Mouse (Mus musculus): Measurements from ENCODE around the gene Add3.
"Not testable (repeated sequence)": the region's sequence is repeated elsewhere in the genome, so short reads cannot be mapped to it uniquely, and the experiment has no call there.

Gene Add3

DNA sequence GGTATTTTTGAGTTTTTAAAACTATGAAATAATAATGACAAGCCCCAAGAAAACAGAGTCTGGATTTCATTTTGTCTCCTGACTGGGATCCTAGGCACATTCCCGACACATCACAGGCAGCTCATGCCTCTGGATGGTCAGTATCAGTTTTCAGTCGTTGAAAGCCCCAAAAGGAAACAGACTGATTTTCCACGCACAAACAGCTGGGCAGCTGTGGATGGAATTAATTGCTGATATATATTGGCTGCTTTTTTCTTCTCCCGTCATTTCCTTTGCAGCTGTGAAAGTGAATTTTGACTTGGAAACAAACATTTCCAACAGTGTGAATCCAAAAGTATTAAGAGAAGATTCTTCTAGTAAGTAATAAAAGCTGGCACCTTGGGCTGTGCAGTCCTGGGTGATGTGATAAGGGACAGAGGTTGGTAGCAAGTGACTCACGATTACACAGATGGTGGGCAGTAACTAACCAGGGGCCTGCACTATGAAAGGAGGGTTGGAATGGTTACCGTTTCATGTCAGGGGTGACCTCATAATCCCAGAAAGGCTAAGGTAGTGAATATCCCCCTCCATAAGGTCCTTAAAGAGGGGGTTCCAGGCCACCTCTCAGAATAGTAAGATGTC is 51.7 kb downstream of the Add3 start:
- DNase-seq (ENCODE audit: low spot score in 2 of 2), result no peak

DNA sequence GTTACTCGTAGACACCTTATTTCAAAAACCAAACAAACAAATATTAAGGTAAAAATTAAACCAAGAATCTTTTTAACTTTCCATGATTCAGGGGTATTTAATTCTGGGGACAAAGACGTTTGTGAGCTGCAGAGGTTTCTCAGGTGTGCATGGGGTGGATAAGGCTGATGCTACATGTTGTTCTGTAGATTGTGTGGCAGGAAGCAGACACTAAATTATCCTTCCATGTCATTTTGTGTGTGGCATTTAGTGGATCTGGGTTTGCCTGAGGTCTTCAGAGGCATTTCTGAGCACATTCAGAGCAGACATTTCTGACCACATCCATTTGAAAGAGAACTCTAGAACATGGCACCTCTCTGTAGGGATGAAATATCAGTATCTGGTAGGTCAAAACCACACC is 52.9 kb downstream of the Add3 start:
- no peak for DNase-seq (ENCODE audit: low spot score in 2 of 2)

DNA sequence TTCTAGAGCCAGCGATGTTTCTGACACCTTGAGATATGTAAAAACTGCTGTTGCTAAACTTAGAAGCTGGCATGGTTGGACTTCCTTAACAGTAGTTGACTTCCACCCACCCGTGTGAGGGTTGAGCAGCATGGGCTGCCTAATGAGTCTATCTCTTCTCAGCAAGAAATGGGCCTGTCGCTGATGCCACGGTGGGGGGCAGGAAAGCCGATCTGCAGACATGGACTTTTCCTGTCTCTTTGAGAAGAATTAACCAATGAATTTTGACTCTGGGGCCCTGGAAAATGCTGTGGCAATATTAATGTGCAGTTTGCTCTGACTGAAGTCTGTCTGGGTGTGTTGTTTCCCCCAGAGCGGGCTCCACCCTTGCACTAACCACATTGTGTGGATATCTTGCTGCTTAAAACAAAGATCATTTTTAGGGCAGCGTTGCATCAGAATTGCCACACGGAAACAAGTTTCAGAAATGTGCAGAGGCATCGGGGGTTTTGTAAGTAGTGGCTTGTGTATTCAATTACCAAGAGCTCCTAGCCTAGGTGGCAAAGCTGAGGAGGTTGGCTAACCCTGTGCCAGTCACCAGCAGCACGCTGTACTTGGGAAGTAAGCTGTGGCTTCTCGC is 53.8 kb downstream of the Add3 start:
- peak; percentile 64 for DNase-seq (ENCODE audit: low spot score in 2 of 2)

GRCm38 (mm10) chr19:53194751-53195520 is 54.7 kb downstream of the Add3 start:
- DNase-seq (ENCODE audit: low spot score in 2 of 2), result peak; percentile 44 to 58

- no peak for DNase-seq (ENCODE audit: low spot score in 2 of 2)
Measured at GRCm38 (mm10) chr19:53196961-53197360, 56.7 kb downstream of the Add3 start.

DNA sequence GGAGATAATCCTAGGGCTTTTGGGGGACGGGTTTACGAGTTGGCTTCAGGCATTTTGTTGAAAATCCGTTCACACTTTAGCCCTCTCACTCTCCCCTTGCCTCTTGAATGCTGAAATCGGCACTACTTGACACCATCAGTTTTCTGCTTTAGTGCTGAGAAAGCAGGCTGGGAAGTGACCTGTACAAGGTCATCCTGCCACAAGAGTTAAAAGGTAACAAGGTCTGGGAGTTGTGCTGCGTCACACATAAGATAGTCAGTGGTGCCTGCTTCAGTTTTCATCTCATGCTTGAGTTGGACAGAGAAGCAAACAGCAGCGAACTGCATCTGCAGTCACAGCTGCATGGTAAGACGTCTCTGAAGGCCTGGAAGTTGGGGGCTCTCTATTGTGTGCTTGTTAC is 57.5 kb downstream of the Add3 start:
- no peak for DNase-seq (ENCODE audit: low spot score in 2 of 2)

DNA sequence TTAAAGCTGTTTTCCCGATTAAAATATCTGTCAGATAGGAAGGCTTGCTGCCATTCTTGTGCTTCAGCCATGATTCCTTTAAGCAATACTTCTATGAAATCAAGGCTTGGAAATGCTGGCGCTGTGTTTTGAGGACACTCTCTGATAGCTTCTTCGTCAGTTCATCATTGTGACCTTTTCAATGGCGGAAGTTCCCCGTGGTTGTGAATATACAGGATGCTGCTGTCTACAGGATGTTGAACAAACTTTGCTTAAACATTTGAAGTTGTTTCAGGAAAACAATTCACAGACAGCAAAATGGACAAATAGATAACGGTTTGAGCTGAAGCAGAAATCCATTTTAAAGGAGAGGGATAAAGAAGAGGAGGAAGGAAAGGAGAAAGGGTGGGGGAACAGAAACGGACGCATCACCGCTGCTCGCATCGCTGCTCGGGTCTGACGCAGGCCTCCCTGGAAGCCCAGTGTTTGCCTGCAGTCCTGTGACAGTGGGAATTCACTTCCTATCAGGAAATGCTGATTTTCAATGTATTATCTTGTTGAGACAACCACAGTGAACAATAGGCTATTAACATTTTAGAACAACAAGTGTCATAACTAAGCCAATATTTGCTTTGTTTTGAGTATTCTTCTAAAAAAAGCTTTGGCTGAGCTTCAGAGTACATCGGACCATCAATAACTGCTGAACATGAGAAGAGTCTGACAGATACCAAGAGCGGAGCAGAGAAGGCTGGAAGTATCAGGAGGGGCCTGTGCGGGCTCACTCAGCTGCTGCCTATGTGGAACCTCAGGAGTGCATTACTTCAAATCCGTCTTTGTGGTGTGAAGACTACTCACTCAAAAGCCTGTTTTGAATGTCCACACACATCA is 58.7 kb downstream of the Add3 start:
- peak in 1 of 2 experiments; percentile 29 for DNase-seq (ENCODE audit: low spot score in 2 of 2)

GRCm38 (mm10) chr19:53199711-53200110 is 59.5 kb downstream of the Add3 start:
- no peak for DNase-seq (ENCODE audit: low spot score in 2 of 2)

DNA sequence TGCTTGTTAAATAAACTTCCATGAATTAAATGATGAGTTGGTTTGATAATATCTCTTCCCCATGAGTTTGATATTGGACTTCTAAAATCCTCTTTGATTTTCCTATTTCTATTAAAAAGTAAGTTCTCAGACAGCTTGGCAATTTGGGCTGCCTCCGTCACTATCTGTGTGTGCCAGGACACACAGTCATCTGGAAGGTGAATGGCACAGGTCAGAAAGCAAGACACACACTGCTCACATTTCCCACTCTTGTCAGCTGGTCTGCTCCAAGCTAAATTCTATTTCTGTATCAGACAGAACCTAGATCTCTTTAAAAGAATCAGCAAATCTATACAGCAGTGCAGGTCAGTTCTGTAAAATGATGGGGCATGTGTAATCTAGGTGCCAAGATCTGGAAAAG is 61.9 kb downstream of the Add3 start:
- DNase-seq (ENCODE audit: low spot score in 2 of 2), result no peak

DNA sequence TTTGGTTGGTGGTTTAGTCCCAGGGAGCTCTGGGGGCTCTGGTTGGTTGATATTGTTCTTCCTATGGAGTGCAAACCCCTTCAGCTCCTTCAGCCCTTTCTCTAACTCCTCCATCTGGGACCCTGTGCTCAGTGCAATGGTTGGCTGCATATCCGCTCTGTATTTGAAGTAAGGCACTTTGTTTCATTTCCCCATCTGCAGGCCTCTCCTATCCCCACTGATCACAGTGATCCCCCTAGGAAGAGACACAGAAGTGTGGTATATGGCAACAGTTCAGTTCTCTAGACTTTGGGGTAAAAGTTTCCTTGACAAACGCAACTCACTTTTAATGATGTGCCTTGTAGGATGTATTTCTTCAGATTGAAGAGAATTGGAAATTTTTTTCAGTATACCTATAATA is 66.7 kb downstream of the Add3 start:
- no peak for DNase-seq (ENCODE audit: low spot score in 2 of 2)

DNA sequence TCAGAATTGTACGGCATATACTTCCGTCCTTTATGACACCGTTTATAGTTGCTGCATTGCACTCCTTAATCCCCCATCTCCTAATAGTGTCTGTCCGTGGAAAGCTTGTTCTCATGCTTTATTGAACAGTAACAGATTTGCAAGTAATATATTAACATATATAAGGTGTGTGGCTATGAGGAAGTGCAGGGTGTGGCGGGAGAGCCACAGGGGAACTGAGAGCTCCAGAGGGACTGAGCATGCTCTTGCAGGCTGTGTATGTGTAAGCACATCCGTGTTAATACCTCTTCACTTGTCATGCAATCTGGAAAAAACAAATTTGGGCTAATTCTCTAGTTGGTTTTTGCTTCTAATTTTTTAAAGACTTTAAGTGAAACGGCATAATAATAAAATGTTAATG is 68.6 kb downstream of the Add3 start:
- DNase-seq (ENCODE audit: low spot score in 2 of 2), result no peak

DNA sequence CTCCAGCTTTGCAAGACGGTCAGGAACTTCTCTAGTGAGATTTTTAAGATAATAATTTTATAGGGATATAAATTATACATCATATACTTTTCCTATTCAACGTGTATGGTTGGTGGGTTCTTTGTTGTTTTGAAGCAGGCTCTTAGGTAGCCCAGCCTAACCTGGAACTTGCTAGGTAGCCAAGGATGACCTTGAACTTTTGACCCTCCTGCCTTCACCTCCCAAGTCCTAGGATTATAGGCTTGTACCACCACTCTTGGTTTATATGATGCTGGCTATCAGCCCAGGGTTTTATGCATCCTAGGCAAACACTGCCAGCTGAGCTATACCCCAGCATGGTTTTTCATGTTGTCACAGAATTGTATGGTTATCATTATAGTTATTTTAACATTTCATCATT is 70.0 kb downstream of the Add3 start:
- no peak for DNase-seq (ENCODE audit: low spot score in 2 of 2)

DNA sequence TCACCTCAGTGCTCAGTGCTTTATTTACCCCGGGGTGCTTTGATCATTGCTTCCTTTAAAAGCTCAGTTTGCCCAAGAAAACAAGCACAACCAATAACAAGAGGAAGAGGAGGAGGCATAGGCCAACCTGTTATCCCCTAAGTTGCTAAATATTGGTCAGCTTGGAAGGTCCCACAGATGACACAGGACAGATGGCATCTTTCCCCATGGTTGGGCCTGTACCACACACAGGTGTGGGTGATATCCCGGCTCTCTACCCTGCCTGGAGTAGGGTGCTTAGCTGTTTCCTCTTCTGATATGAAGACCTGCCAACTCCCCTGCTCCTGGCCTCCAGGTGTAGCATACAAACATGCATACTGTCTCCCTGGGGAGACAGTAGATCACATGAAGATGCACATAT is 75.1 kb downstream of the Add3 start:
- no peak for DNase-seq (ENCODE audit: low spot score in 2 of 2)

DNA sequence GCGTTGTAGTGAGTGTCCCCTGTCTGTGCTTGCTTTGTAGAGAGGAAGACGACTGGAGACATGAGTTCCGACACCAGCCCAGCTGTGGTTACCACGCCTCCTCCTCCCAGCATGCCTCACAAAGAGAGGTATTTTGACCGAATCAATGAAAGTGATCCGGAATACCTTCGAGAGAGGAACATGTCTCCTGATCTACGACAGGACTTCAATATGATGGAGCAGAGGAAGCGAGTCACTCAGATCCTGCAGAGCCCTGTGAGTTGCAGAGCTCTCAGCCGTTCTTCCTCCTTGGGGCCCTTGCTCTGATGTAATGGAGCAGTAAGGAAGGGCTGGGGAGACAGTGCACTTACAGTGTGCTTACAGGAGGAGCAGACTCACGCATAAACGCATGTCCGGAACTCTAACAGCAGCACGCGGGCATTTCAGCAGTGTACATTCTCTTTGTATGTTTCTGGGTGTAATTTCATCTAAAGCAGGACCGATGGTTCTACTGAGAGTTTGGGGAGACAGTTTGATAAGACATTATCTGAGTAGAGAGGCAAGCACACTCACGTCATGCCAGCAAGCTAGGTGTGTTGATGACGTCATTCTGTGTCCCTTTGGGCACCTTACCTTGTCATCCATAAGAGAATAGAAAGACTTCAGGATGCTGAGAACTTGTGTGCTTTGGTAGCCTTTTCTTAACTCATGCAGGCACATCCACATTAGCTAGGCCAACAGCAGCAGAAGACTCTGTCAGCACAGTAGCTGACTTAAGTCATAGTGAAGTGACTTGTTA is 76.7 kb downstream of the Add3 start:
- peak; percentile 5 to 25 for DNase-seq (ENCODE audit: low spot score in 2 of 2)

DNA sequence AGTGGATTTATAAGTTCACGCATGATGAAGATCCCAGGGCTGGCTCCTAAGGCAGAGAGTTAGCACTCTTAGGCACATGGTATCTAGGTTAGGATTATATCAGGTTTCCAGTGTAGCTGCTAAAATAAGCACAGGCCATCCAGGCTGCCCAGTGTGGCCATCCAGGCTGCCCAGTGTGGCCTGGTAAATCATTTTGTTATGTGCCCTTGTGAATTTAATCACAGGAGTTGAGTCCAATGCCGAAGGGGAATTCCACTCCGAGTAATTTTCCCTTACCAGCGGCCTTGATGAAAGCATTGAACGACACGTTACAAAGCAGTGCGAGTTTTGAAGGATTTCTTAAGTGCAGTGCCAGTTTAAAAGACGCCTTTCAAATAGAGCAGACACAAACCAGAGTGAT is 77.6 kb downstream of the Add3 start:
- DNase-seq (ENCODE audit: low spot score in 2 of 2), result no peak

GRCm38 (mm10) chr19:53219305-53219704 is 79.1 kb downstream of the Add3 start:
- DNase-seq (ENCODE audit: low spot score in 2 of 2), result peak in 1 of 2 experiments; percentile 20

DNA sequence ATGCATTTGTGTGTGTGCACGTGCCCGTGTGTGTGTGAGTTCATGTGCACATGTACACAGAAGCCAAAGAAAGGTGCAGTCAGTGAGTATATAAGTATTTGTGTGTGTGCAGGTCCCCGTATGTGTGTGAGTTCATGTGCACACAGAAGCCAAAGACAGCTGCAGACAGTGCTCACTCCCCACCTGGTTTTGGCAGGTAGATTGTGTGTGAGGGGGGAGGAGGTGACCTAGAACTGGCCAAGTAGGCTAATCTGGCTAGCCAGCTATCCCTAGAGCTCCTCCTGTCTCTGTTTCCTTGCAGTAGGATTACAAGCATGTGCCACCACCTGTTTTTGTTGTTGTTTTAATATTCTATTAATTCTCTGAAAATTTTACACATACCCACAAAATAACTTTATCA is 80.9 kb downstream of the Add3 start:
- DNase-seq (ENCODE audit: low spot score in 2 of 2), result no peak

DNA sequence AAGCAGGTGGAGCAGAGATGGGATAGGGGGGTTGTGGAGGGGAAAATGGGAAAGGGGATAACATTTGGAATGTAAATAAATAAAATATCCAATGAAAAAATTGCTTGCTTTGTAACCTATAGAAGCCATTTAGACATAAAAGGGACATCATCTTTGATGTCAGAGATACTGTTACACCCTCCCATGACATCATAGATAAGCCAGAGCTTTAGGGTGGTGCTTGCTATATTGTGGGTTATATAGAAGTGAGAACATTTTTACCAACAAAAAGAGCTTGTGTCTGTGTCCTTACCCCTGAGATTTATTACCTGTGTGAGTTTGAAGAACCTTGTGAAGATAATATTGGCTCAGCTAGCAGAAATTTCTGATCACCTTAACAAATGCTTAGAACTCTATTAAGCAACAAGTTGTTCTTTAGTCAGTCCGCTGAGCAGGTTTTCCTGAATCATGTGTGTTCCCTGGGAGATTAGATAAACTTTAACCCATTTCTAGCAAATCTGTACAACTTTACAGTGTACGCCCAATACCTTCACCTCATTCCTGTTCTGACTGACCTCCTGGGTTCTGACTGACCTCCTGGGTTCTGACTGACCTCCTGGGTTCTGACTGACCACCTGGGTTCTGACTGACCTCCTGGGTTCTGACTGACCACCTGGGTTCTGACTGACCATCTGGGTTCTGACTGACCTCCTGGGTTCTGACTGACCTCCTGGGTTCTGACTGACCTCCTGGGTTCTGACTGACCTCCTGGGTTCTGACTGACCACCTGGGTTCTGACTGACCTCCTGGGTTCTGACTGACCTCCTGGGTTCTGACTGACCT is 85.2 kb downstream of the Add3 start:
- not testable (repeated sequence) for DNase-seq (ENCODE audit: low spot score in 2 of 2)

GRCm38 (mm10) chr19:53226651-53227050 is 86.4 kb downstream of the Add3 start:
- no peak for DNase-seq (ENCODE audit: low spot score in 2 of 2)

DNA sequence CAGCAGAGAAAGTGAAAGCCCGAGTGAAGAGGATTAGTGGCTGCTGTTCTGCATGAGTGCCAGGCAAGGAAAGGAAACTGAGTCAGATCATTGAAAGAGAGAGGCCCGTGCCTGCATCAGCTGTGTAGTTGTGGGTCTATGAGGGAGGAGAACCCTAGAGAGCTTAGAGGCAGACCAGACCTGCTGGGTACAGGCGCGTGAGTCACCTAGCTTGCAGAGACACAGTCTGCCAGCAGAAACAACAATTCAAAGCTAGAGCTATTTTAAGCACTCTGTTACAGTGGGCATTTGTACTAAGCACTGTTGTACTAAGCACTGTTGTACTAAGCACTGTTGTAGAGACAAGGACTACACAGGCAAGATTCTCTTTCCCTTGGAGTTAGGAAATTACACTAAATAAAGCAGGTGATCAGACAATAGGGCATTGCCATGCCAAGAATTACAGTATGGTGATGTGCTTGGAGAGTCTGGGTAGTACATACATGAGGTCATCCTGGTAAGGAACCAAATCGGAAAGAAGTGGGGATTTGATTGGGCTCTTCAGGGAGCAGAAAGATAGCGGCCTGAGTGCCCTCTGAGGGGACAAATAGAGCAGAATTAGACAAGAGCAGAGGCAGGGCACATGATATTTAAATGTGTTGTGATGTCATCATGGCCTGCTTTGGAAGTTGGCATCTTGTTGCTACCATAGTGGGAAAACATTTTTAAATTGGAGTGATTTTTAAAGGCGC is 88.0 kb downstream of the Add3 start:
- no peak for DNase-seq (ENCODE audit: low spot score in 2 of 2)

Data from natural killer cell, adult 2 months (primary cell).